Mouse (Mus musculus) small intestine, adult 2 months (tissue): ENCODE results near the gene Slc12a5. TPM values are rescaled to one million over a fixed set of nuclear protein-coding genes. Genes with fewer than 3 reads are reported as not detected.
A peak's percentile ranks its signal among the peaks of the same experiment; 100 is the strongest.

Experiments used
- H3K27ac ChIP-seq: fragments of 200-500 bp; 2 replicates; pipeline ENCODE4 v1.5.1; 2012; ENCODE audit warnings: low read depth, low read length, control low read depth, inconsistent platforms; ENCODE audit not compliant: insufficient read depth
- H3K27me3 ChIP-seq: fragments of 200-500 bp; 2 replicates; pipeline ENCODE4 v1.6.1; 2012; ENCODE audit warnings: mild to moderate bottlenecking, moderate library complexity, low read length, inconsistent platforms; ENCODE audit not compliant: control insufficient read depth, insufficient read depth
- H3K36me3 ChIP-seq: fragments of 200-500 bp; 2 replicates; pipeline ENCODE4 v1.6.1; 2012; ENCODE audit warnings: mild to moderate bottlenecking, low read length, control low read depth, inconsistent platforms; ENCODE audit not compliant: control insufficient read depth, insufficient read depth
- H3K4me1 ChIP-seq: fragments of 200-500 bp; 2 replicates; pipeline ENCODE4 v1.6.1; 2012; ENCODE audit warnings: low read length, inconsistent platforms, mixed read lengths; ENCODE audit not compliant: control insufficient read depth, insufficient read depth, insufficient read length
- H3K4me3 ChIP-seq: fragments of 200-500 bp; 2 replicates; pipeline ENCODE4 v1.5.1; 2012; ENCODE audit warnings: low read depth, mild to moderate bottlenecking, control low read depth, inconsistent platforms, low read length, moderate library complexity
- CTCF ChIP-seq: fragments of 200-500 bp; IDR thresholded peaks from 2 replicates; pipeline ENCODE4 v1.5.1; 2012; ENCODE audit warnings: low read depth, mild to moderate bottlenecking, control low read depth, inconsistent platforms, low read length, moderate library complexity, mixed read lengths; ENCODE audit not compliant: insufficient replicate concordance, insufficient read length; ENCODE audit errors: extremely low read depth
- POLR2A ChIP-seq: fragments of 200-500 bp; IDR thresholded peaks from 2 replicates; pipeline ENCODE4 v1.6.1; 2012; ENCODE audit warnings: low read depth, mild to moderate bottlenecking, control low read depth, inconsistent platforms, low read length, moderate library complexity
- WGBS: fragments of 180-500 bp; shearing (Covaris S2); methylation state at CpG from one replicate; pipeline ENCODE4 v1.1.7; 2018; 5-methylcytosine and 5-hydroxymethylcytosine counted together
- polyA plus RNA-seq: library from polyadenylated mRNA; depleted of rRNA; stranded (reverse); fragments of >200 nt; gene quantifications from 2 replicates; pipeline ENCODE4 v1.2.3, GENCODE M21; 2012; rRNA removed

The Slc12a5 gene
- 0.57 and 0.60 TPM in 2 replicates for polyA plus RNA-seq

DNA sequence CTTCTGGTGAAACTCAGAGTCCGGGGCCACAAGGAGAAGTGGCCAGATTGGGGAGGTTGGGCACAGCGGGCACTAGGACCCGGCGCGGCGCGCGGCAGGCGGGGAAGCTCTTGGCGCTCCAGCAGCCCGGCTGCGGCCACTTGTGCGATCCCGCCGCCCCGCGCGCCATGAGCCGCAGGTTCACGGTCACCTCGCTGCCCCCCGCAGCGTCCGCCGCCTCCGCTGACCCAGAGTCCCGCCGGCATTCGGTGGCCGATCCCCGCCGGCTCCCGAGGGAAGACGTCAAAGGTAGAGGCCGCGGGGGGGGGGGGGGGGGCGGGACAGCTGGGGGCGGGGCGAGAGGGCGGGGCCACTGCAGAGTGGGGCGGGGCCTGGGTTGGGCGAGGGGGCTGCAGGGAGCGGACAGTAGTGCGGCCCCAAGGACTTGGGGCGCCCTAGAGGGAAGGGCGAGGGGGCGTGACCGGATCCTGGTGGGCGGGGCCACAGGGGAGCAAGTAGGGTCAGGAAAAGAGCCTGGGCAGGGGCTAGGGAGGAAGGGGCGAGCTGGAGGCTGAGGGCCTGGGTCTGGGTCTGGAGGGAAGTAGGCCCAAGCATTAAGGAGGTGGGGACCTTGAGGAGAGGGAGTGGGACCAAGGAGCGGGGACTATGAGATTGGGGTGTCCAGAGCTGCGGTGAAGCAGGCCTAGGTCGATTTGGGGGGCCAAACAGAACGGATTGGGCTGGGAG is at the start of gene Slc12a5:
Gene Slc12a5 (plus strand): TSS at position 87 of the 726 bp plus-strand sequence.
- 3% methylated on average over 46 of the region's 54 CpGs for WGBS
- H3K36me3 ChIP-seq = no peaks in the 10 kb centered on the region
- peak within 1 kb of the TSS; percentile 82 for H3K4me3 ChIP-seq
- no peaks in the 10 kb centered on the region for H3K27me3 ChIP-seq
- H3K27ac ChIP-seq = no peak within 1 kb of the TSS
- peaks cover 6% of the 10 kb centered on the region; the same call in 1 of the 2 replicates for H3K4me1 ChIP-seq
- no peak for TF ChIP-seq CTCF
- no peak for TF ChIP-seq POLR2A

DNA sequence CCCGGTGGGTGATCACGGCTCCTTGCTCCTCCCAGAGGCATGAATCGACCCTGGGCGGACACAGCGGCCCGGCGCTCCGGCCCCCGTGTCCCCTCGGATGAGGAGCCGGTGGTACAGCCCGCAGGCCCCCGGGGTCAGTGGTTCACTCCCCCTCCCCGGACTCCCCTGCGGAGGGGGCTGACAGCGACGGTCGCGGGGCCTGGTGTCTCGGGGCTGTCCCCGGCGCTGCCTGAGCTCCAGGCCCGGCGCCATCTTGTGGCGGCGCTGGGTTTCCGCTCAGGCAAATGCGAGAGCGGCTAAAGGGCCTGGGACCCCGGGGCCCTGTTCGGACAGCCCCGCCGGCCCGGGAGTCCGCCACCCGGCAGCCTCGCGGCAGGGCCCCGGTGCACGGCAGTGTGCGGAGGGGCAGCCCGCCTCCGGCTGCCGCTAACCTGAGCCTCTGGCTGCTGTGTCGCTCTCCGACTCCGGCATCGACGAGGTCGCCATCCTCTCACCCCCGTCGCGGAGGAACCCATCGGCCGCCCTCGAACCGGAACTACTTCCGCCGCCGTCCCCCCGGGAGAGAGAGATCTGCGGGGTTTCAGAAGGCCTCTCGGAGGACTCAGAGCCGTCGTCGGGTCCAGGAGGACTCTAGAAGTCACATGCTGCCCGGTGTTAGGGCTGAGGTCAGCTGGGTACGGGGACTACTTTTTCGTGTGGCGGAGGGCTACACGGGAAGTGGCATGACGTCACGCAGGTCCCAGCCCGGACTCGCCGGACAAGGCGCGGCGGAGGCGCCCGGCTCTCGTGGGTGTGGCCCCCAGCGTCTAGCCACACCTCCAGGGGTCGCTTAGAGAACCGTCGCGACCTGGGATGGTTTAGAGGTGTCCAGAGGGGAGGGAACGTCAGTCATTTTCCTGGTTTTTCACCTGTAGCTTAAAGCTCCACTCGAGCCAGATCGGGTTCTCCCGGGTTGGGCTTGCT is 49.2 kb upstream of the Slc12a5 start, which contains the start of gene Zfp335:
Gene Zfp335 (minus strand): TSS at position 672 of the 963 bp plus-strand sequence.
- Histone ChIP-seq H3K27me3 (no peaks in the 10 kb centered on the region), H3K4me1 (peaks cover 11% of the 10 kb centered on the region; the same call in 1 of the 2 replicates), H3K36me3 (peaks cover 30% of the 10 kb centered on the region), H3K27ac (peak within 1 kb of the TSS; percentile 98), H3K4me3 (peak within 1 kb of the TSS; percentile 88)
- TF ChIP-seq POLR2A (peak; percentile 74), CTCF (no peak)
- under 1% methylated on average over 91 of the region's 91 CpGs for WGBS

- TF ChIP-seq CTCF (no peak), POLR2A (no peak)
- peaks cover 23% of the 10 kb centered on the region for H3K36me3 ChIP-seq
- 3% methylated on average over 12 of the region's 12 CpGs for WGBS
- H3K4me1 ChIP-seq = peaks cover 11% of the 10 kb centered on the region; the same call in 1 of the 2 replicates
- peak overlapping the region; percentile 98 for H3K27ac ChIP-seq
- no peaks in the 10 kb centered on the region for H3K27me3 ChIP-seq
- peak overlapping the region; percentile 88 for H3K4me3 ChIP-seq
Measured at GRCm38 (mm10) chr2:164912151-164912550, 48.5 kb upstream of the Slc12a5 start.

DNA sequence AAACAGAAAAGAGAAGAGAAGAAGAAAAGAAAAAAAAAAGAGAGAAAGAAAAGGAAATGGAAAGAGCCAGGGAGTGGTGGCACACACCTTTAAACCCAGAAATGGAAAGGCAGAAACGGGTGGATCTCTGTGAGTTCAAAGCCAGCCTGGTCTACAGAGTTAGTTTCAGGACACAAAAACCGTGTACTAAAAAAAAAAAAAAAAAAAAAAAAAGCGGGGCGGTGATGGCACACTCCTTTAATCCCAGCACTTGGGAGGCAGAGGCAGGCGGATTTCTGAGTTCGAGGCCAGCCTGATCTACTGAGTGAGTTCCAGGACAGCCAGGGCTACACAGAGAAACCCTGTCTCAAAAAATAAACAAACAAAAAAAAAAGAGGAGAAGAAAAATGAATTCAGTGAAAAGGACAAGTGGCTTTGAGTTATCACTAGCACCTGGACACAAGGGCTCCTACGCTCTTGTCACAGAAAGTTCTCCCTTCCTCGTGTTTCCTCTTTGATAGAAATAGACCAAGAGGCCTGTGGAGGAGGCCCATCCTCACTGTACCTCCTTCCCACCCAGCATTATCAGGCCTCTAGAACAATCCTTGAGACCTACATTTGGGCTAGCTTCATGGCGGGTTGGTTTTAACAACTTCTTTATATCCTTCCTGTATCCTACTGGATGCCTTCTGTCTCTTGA is 47.7 kb upstream of the Slc12a5 start:
- H3K27me3 ChIP-seq = no peaks in the 10 kb centered on the region
- no peak for TF ChIP-seq POLR2A
- TF ChIP-seq CTCF = no peak
- H3K4me3 ChIP-seq = no peak overlapping the region
- H3K4me1 ChIP-seq = peaks cover 11% of the 10 kb centered on the region; the same call in 1 of the 2 replicates
- H3K36me3 ChIP-seq = peaks cover 16% of the 10 kb centered on the region
- 78% methylated on average over 9 of the region's 9 CpGs for WGBS
- H3K27ac ChIP-seq = peak overlapping the region; percentile 98

GRCm38 (mm10) chr2:164913428-164913786 is 47.2 kb upstream of the Slc12a5 start:
- H3K27ac ChIP-seq = peak overlapping the region; percentile 67

DNA sequence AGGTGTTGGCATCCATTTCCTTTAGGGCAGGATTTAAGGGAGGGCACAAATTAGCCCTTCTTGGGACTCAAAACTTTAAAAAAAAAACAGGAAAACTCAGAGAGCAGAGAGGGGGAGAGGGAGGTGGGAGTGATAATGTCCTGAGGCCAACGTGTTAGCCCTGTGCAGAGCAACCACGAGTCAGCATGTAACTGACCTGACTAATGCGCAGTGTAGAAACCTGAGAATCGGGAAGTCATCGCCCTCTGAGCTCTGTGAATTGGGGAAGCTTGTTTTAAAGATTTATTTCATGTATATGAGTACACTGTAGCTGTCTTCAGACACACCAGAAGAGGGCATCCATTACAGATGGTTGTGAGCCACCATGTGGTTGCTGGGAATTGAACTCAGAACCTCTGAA is 43.8 kb upstream of the Slc12a5 start:
- H3K36me3 ChIP-seq = no peaks in the 10 kb centered on the region
- H3K4me3 ChIP-seq = no peak overlapping the region
- 71% methylated on average over 5 of the region's 5 CpGs for WGBS
- H3K27ac ChIP-seq = no peak overlapping the region
- H3K4me1 ChIP-seq = peaks cover 11% of the 10 kb centered on the region; the same call in 1 of the 2 replicates
- TF ChIP-seq POLR2A = no peak
- no peak for TF ChIP-seq CTCF
- H3K27me3 ChIP-seq = no peaks in the 10 kb centered on the region

More at GRCm38 (mm10) chr2:164913428-164913786, 47.2 kb upstream of the Slc12a5 start:
- H3K36me3 ChIP-seq = peaks cover 10% of the 10 kb centered on the region
- no peak overlapping the region for H3K4me3 ChIP-seq
- TF ChIP-seq POLR2A (no peak), CTCF (no peak)
- no peaks in the 10 kb centered on the region for H3K27me3 ChIP-seq
- H3K4me1 ChIP-seq = peaks cover 11% of the 10 kb centered on the region; the same call in 1 of the 2 replicates
- 39% methylated on average over 2 of the region's 2 CpGs for WGBS
